Mouse (Mus musculus) Muller cell, postnatal 12 days (primary cell): ENCODE results near the gene Prdm5.

ENCODE experiments used
- DNase-seq: peaks from one replicate; pipeline ENCODE4 v3.0.0-alpha.2; 2015; ENCODE audit errors: inconsistent ontology term

The Prdm5 gene

DNA sequence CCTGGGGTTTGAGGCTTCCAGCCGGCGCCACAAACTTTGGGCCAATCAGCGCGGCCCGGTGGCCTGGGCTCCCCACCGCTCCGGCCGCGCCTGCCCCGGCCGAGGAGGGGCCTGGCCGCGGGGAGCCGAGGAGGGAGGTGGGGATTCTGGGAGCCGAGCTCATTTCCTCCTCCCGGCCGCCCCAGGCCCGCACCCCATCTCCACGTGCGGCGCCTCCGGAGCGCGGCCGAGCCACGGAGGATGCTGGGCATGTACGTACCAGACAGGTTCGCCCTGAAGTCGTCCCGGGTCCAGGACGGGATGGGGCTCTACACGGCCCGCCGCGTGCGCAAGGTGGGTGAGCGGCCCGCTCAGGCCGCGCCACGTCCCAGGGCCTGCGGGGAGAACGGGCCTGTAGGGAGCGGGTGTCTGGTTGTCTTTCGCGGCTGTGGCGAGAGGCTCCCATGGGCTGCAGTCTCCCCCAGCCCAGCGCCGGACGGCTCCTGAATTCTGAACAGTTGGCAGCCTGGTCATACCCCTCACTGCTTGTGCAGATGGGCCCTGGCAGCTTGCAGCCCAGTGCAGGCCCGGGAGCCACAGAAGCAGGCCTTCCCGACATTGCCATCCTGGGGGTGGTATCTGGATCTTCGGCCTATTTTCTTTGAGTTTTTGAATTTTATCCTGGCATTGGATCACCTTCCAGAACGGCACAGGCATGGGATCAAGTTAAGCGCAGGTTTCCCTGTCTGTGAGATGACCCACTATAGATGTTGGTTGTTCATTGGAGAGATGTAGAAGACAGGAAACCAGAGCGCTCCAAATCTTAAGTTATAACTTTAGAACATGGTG, at the start of gene Prdm5:
TSS of gene Prdm5 (plus strand) at position 128 of the 828 bp plus-strand sequence.
- peak; percentile 92 for DNase-seq

DNA sequence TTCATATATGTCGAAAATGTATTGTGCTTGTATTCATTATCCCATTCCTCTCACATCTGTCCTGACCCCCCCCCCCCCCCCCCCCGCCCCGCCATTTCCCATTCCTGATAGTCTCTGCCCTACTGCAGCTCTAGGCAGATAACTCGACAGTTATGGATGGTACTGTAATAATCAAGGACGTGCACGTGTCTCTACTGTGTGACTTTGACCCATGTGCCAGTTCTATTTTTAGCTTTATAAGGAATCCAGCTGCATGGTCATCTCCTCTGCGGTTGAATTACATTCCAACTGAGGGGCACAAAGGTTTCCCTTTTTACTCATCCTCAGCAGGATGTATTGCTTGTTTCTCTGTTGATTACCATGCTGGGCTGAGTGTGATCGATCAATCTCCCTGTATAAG, 39.3 kb upstream of the Prdm5 start:
- DNase-seq, result peak; percentile 28

DNA sequence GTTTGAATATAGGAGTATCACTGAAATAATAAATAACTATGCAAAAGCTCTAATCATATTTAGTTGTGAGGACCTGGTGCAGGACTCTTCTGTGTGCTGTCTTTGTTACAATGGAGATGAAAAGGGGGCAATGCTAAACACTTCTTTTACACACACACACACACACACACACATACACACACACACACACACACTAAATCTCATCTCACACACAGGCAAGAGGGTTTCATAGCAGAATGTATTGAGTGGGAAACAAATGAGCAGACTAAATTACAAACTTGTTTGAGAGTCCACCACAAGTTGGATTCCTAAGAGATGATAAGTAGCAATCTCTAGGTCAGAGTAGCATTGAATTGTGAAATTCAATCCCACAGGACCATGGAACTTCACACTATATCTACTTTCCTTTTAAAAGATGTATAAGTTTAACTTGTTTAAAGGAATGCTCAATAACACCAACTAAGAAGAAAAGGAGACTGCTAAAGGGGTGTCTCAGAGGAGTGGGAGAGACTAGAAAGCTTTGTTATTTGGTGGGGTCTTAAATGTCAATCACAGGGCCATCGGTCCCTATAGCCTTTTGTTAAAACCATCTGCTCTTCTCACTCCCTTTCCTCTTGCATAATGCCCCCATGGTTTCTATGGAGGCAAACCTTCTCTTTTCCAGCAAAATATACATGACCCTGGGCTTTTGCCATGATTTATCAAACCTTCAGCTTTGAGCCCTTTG, 35.5 kb upstream of the Prdm5 start:
- DNase-seq, result no peak

DNA sequence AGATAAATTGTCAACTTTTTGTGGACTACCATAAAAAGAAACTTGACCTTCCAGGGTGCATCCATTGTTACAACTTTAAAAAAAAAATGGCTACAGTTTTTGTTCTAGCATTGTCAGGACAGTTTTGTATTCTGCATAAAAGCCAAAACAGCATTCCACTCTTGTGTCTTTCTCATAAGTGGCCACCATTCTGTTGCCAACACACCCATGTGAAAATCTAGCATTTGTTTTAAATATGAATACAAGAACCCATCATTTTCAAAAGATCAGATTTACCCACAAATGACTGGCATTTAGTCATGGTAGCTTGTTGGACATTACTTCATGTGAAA, 35.0 kb upstream of the Prdm5 start:
- DNase-seq, result peak; percentile 17

DNA sequence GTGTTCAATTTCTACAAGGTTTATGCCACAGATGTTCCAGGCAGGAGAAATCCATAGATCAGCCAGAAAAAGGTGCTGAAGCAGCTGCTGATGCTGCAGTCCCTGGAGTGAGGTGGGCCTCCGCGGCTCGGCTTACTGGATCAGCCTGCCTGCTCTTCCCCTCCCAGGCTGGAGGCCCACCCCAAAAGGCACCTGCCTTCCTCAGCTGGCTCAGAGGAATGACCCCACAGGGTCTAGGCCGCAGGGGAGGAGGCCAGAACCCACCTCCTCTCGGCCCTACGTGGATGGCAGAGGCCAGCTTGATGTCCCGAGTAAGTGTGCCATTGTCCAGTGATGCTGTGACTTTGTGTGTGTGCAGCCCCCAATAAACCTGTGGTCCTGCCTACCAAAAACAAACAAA, 20.6 kb upstream of the Prdm5 start:
- DNase-seq, result no peak

DNA sequence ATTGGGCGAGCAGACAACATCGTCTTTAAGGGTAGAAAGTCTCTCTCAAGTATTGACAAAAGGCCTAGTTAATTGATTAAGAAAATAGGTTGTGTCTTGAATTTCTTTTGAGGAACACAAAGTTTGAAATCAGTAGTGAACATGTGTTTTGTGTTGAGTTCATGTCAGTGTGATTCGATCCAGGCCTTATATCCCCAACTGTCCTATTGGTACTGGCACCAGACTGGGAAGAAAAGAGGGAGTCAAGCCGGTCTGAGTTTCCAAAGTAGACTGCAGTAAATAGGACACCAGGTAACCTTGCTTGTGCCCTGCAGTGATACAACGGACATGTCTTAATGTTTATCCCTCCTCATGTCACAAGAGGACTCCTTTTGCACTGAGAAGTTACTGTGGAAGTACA, 19.6 kb upstream of the Prdm5 start:
- DNase-seq, result no peak

DNA sequence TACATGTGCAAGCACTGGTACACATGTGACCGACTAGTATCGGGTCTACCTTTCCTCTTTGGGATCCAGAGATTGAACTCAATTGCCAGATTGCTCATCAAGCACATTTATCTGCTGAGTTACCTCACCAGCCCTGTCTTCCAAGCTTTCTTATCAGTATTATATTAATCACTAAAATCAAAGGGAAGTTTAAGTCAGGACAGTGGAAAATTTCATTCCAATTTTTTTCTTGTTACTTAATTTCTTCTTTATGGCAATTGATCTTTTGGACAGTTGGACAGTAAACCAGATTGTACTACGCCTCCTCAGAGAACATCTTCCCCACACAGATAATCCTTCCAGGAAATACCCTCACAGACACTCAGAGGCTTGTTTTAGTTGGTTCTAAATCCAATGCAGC, 18.7 kb upstream of the Prdm5 start:
- DNase-seq, result no peak

DNA sequence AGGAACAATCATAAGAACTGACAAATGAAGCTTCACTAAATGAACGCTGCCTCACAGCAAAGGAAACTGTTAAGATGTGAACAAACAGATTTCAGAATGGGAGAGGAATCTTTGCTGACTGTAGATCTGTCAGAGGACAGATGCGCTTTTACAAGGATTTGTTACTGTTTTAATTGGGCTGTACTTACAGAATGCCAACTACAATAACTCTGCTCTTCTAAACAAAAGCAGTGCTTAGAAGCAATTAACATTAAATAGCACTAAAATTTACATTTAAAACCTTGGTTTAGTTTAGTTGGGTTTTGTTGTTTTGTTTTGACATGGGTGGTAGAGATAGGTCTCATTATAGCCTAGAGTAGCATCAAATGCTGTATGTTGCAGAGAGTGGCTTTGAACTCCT, 14.3 kb upstream of the Prdm5 start:
- no peak for DNase-seq

DNA sequence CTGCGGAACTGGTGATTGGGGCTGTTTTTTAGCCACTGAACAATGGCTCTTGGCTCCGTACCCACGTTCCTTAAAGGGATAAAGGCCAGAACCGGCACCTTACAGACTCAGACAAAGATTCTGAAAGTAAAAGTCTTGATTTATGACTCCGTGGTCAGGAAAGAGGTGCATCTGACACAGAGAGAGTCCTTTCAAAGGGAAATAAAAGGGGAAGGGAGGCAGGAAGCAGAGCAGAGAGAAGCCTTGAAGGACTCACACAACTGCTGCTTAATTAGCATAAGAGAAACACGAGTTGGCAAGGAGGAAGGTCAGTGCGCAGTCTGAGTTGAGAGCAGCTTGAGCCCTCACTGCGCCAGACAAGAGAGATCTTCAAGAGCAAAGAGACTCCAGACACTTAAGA, 13.7 kb upstream of the Prdm5 start:
- DNase-seq, result peak; percentile 46

DNA sequence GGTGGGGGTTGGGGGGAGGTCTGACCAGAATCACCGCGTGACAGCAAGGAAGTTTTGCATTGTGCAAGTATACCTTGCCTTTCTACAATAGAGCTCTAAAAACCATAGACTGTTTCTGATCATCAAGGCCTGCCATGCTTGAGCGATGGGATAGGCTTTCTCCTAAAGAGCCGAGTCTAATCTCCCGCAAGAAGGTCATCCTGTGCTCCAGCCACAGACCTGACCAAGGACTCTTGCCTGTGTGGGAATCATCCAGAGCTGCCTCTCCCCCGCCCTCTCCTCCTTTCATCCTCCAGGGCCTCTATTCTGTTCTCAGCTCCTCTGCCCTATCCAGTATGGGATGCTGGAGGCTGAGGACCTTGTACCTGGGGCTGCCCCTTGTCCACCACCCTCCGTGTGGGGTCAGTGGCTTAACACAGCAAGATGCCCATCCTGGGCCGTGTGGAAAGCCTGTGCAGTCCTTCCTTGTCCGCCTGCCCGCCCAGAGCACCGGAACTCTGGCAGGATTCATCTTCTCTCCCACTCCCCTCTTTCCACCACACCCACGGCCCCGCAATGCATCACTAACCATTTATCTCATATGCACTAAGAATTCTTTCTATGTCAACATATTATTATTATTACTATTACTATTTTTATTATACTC, 12.9 kb upstream of the Prdm5 start:
- DNase-seq, result no peak

DNA sequence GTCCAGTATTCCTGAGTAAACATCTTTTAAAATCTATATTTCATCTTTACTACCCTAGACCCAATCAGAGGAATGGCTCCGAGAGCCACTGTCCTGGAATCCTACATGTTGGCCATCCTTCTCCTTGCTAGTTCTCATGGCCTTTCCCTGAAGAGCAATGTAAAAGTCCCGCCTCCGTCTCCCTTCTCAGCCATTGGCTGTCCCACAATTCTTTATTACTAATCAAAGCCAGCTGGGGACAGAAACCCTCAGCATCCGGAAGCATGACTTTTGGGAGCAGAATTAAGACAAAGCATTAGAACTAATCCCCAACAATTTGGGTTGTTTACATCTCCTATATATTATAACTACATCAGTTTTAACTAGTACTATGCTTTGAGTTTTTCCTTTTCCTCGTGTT, 10.9 kb upstream of the Prdm5 start:
- no peak for DNase-seq

DNA sequence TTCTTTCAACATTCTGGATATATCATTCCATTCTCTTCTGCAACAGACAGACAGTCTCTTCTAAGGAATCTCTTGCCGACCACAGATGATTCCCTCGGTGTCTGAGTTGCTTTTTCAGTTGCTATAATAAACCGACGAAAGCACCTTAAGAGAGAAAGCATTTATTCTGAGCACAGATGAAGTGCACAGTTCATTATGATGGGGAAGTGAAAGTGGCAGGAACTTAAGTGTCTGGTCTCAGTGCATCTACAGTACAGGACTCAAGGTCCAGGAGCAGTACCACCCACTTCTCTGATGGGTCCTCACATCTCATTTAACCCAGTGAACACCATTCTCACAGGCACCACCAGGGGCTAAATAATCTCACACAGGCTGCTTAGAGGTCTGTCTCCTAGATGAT, 5.2 kb upstream of the Prdm5 start:
- no peak for DNase-seq

DNA sequence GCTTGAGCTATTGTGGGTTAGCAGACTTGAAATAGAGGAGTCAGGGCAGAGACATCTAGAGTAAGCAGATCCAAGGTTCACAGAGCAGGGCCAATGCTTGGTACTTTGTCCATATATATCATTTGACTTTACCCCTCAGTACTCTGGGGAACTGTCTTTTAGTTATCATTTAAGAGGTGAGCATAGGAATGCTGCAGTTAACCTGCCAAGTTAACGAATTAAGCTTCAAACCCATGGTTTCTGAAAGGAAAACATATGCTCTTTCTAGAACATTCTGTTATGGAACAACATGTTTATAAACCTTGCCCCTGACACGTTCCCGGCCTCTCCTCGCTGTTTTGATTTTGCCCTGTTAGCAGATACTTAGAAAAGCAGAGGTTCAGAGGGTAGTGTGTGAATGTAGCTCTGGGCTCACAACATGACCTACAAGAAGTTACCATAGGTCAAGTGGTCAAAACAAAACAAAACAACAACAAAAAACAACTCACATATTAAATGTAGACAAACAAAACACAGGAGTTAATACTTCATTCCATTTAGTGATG, 973 bp downstream of the Prdm5 start:
- no peak for DNase-seq

DNA sequence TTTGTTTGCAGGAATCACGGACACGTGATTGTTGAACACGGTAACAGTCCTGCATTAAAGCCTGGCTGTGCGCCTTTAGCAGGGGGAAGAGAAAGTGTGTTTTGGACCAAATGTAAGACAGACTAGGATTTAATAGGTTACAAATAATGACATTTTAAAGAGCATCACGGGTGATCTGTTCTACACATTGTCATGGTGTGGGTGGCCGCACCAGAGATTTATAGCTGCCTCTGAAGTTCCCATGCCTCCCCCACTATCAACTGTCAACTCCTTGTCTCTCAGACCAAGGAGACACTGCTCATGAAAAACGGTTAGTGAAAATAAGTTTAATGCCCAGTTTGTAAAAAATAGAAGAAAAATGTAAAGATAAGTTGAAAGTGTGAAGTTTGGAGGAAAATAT, 2.7 kb downstream of the Prdm5 start:
- DNase-seq, result no peak

DNA sequence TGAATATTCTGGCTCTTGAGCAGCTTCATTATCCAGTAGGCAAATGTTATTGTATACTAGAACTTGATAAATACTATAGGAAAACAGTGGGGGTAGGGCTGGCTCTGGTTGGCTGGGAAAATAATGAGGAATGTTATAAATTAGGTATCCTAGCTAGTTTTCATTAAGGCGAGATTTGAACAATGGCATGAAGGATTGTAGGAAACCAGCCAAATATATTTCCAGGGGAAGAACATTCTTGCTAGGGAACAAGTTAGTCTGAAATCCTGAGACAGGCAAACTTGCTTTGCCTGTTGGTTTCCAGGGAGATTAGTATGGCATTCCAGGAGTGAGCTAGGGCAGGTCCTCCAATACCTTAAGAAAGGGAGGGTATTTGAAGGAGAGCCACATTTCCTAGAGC, 4.9 kb downstream of the Prdm5 start:
- peak; percentile 54 for DNase-seq

DNA sequence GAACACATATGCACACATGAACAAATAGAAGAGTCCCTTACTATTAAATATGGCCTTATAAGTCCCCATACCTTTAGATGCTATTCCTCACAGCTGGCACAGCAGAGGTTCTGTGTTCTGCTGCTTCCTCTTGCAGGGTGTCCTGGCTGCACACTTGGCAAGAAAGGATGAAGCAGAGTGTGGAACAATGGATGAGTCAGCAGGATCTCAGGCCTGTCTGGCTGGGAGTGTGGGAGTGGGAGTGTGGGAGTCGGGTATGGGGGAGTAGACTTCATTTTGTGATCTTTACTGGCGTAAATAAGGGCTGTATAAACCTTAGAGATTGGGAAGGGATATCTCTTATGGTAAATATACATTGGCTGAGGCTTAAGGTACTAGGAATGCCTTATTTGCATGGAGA, 14.1 kb downstream of the Prdm5 start:
- no peak for DNase-seq

DNA sequence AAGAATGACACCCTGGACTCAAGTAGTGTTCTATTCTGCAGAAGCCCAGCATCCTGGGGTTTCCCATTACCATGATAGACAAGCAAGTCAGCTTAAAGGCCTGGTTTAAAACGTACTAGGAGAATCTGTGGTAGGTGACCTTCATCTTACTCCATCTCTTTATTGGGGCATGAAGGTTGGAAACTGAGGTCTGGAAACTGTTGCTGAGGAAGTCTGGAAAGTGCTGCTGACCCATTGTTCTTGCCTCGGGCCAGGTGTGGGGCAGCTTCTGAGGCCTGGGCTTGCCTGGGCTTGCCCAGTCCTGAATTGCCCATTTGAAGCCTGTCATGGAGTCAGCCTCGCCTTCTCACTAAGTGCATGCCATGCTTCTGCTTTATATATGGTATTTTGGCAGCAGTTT, 17.8 kb downstream of the Prdm5 start:
- DNase-seq, result no peak

DNA sequence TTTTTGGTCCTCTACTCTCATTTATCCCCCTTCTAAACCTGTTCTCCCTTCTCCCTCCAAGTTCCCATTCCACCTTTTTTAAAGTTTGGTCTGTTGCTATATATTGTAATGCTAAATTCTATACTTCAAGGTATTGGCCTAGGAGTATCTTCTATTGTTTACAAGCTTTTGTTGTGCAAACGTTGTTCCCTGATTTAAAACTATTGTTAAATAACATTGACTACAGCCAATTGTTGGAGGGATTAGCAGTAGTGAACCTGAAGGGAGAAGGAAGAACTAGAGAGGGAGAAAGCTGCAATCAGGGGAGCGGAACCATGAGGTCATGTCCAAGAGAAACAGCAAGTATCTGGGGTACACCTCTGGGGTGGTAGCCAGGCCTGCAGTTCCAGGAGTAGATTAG, 18.5 kb downstream of the Prdm5 start:
- no peak for DNase-seq

DNA sequence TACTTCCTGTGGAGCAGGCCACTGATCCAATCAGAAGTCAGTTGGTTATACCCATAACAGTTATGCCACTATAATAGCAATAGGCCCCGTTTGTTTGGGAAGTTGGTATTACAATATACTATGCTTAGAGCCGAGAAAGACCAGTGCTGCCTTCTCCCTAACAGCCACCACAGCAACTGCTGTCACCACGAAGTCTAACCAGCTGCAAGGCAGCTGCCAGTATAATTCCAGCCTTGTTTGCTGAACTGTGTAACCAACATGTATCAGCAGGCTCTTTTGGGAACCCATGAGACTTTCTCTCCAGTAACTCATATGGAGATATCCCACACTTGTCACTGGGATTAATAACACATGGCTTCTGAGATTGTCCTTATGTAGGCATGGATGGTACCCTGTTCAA, 19.6 kb downstream of the Prdm5 start:
- no peak for DNase-seq

DNA sequence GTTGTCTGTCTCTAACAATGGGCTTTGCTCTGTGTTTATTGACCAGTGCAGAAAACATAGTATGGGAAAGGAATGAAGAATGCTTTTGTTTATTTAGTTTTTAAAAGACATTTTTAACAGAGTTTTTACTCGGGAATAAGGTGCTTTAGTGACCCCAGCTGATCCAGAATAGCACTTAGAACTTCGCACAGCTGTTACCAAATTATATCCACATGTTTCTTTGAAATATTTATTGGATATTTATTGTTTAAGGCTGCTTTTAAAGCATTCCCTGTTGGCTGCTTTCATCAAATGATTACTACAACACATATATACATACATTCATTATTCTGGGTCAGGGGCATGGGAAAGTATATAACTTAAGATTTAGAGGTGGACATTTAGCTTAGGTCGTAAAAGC, 32.9 kb downstream of the Prdm5 start:
- no peak for DNase-seq

DNA sequence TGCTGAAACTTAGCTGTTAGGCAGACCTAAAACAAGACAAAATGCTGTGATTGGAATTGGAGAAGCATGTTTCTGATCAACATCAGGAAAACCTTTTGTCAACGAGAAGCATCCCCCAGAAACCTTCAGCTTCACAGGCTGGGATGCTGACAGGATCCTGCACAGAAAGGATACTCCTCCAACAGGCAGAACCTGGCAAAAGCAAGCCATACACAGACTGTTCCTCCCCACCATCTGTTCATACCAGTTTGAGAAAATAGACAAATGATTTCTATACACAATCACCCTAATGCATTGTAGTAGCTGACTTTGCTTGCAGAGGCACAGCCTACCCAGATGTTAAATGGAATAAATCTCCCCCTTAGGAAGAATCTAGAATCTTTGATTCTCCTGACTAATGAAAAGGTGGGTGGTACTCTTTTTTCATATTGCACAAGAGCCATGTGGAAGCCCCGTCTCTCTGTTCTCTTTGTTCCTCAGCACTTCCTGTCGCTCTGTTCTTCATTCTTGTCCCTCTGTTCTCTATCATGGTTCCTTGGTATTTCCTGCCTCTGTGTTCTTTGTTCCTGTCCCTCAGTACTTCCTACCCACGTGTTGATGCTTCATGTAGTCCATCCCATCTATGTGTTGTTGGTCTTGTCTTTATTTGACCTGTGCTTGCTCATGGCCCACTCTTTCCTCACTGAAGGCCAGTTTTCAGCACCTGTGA, 39.4 kb downstream of the Prdm5 start:
- no peak for DNase-seq

DNA sequence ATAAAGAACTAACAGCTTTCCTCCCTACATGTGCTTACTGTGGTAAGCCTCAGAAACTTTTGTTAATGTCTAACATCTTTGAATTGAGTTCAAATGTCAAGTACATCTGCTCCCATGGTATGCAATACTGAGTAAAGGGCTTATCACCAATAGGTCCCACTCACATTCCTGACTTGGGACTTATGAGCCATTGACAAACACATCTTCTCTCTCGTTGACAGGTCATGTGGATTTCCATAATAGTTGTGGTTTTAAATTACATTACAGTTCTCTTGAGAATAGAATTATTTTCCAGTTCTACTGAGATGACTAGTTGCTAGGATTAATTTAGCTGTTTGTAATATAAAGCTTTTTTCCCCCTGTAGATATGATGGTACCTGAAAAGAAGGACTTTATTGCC, 49.9 kb downstream of the Prdm5 start:
- DNase-seq, result no peak
